Mouse (Mus musculus): Measurements from ENCODE around the gene Mki67. TPM values are rescaled to one million over a fixed set of nuclear protein-coding genes. Genes with fewer than 3 reads are reported as not detected.

Mki67 gene
- 24.5 and 31.8 TPM in 2 replicates for polyA plus RNA-seq (2012; rRNA removed)

DNA sequence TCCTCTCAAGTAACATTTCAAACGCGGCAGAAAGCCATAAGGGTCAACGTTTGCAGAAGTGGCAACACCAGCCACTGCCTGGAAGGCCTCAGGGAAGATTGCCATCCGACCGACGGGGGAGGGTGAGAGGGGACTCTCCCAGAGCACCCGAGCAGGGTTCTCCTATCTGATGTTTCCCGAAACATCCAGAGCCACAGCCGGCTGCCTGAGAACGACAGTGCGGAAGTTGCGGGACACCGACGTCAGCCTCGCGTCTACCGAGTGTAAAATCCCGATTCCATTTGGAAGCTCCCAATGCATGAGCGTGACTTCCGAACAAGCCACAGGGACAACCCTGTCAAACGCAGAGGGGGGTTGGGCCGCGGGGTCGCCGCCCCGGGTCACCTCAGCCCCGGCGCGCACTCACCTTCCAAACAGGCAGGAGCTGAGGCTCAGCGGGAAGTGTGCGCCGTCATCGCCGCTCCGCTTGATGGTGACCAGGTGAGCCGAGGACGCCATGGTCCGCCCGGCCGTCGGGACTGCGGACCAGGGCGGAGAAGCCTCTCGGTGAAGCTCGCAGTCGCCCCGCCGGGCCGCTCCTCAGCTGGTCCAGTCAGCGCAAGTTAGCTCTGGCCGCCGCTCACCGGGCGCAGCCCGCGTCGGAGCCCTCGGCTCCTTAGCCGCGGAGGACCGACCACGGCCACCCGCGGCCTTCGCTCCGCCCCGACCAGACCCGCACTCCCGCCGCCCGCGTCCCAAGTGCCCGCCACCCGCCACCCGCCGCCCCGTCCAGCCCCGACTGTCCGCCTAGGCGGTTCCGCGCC is at the start of gene Mki67:
TSS of gene Mki67 (minus strand) at position 720 of the 803 bp plus-strand sequence.

Other genes with a start within 250 kb of the Mki67 start
- not detected in 2 replicates for gene Clrn3, start 187.7 kb downstream of the Mki67 start, polyA plus RNA-seq (2012; rRNA removed)
- 3.5 and 4.6 TPM in 2 replicates for gene Ptpre, start 178.9 kb downstream of the Mki67 start, polyA plus RNA-seq (2012; rRNA removed)